In genomic region chr11:58134869-58135268, GRCm38 (mm10) we compare ENCODE assay signal across 37 mouse cellular contexts. TPM values are rescaled to one million over a fixed set of nuclear protein-coding genes. Genes with fewer than 3 reads are reported as not detected.
DNase-seq lines count a peak whose midpoint lies in the region; ATAC-seq lines count a peak whose summit lies in the region.
"Had no signal": no experiment of that assay in that cellular context is flagged by ENCODE, and none has a peak within 500 bp of the region (broad histone marks: within the 10 kb centered on the region; RNA-seq: fewer than 3 reads in every experiment).

No protein-coding gene starts in this region.

- no peaks in the 10 kb centered on the region for H3K4me1 ChIP-seq in forebrain, embryonic 10.5 days
- H3K4me1 ChIP-seq in forebrain, embryonic 11.5 days (replicated peaks; ENCODE audit: control insufficient read depth, insufficient read depth, low read length), result no peaks in the 10 kb centered on the region
- H3K4me1 ChIP-seq: embryonic facial prominence, embryonic 13.5 days; forebrain, embryonic 13.5 days; lung, embryonic 15.5 days; midbrain, embryonic 12.5 days; neural tube, embryonic 13.5 days had no signal

- no peak overlapping the region for H3K27ac ChIP-seq in forebrain, embryonic 10.5 days
- no peak overlapping the region for H3K27ac ChIP-seq in forebrain, embryonic 11.5 days (ENCODE audit: low read depth, low read length)
- H3K27ac ChIP-seq: embryonic facial prominence, embryonic 13.5 days; forebrain, embryonic 13.5 days; hindbrain, embryonic 14.5 days; layer of hippocampus, adult 2 months; limb, embryonic 13.5 days; lung, embryonic 15.5 days; midbrain, embryonic 12.5 days; neural tube, embryonic 13.5 days had no signal

- H3K9me3 ChIP-seq in forebrain, embryonic 10.5 days, result no peaks in the 10 kb centered on the region
- no peaks in the 10 kb centered on the region for H3K9me3 ChIP-seq in forebrain, embryonic 11.5 days (ENCODE audit: control insufficient read depth, low read length)
- H3K9me3 ChIP-seq: embryonic facial prominence, embryonic 13.5 days; forebrain, embryonic 13.5 days; limb, embryonic 13.5 days; lung, embryonic 15.5 days; megakaryocyte, embryonic 14.5 days; midbrain, embryonic 12.5 days; neural tube, embryonic 13.5 days had no signal

- H3K9ac ChIP-seq in forebrain, embryonic 11.5 days (ENCODE audit: low read length), result no peak overlapping the region
- H3K9ac ChIP-seq: embryonic facial prominence, embryonic 13.5 days; forebrain, embryonic 13.5 days; hindbrain, embryonic 14.5 days; limb, embryonic 13.5 days; lung, embryonic 15.5 days; midbrain, embryonic 12.5 days; neural tube, embryonic 13.5 days had no signal

- H3K36me3 ChIP-seq in forebrain, embryonic 10.5 days (replicated peaks), result peaks cover 100% of the 10 kb centered on the region
- H3K36me3 ChIP-seq in forebrain, embryonic 11.5 days (ENCODE audit: control insufficient read depth, insufficient read depth, low read length), result peaks cover 2% of the 10 kb centered on the region; the same call in 1 of the 2 replicates

- H3K4me3 ChIP-seq in forebrain, embryonic 10.5 days, result no peak overlapping the region
- H3K4me3 ChIP-seq in forebrain, embryonic 11.5 days (ENCODE audit: low read depth, low read length), result no peak overlapping the region
- H3K4me3 ChIP-seq: embryonic facial prominence, embryonic 13.5 days; erythroblast, embryonic 14.5 days; forebrain, embryonic 13.5 days; layer of hippocampus, adult 2 months; limb, embryonic 13.5 days; lung, embryonic 15.5 days; megakaryocyte, embryonic 14.5 days; midbrain, embryonic 12.5 days; myocyte; neural tube, embryonic 13.5 days had no signal

- DNase-seq in CD4-positive helper T cell, adult 2 months (ENCODE audit: low read depth, low spot score), result peak; percentile 44
- peak; percentile 7 for DNase-seq in T-cell, adult 2 months (ENCODE audit: low spot score)
- peak; percentile 43 for DNase-seq in thymus, postnatal 25 days
- no peak for DNase-seq in forebrain, embryonic 10.5 days (ENCODE audit: extremely low spot score, low spot score)
- DNase-seq in forebrain, embryonic 11.5 days (ENCODE audit: low spot score), result no peak
- DNase-seq: adrenal gland, postnatal 10 days; cerebellum, adult 11 months; cerebellum, adult 9-10 months; cerebellum, postnatal 36 days; gastrocnemius, postnatal 14 days; heart, adult 11 months; heart, postnatal 4 days; kidney, adult 11 months; kidney, postnatal 36 days had no signal

- H3K27me3 ChIP-seq in forebrain, embryonic 10.5 days (ENCODE audit: poor library complexity, severe bottlenecking), result no peaks in the 10 kb centered on the region
- no peaks in the 10 kb centered on the region for H3K27me3 ChIP-seq in forebrain, embryonic 11.5 days (ENCODE audit: control insufficient read depth, insufficient read depth, low read length)
- H3K27me3 ChIP-seq: embryonic facial prominence, embryonic 13.5 days; forebrain, embryonic 13.5 days; limb, embryonic 13.5 days; lung, embryonic 15.5 days; megakaryocyte, embryonic 14.5 days; midbrain, embryonic 12.5 days; neural tube, embryonic 13.5 days had no signal

- 0 out of 2 replicates have a peak, but pooled peaks have one; percentile 29 for ATAC-seq in megakaryocyte progenitor cell, adult 5-6 weeks (replicated peaks; ENCODE audit: poor library complexity)
- ATAC-seq in erythroblast, adult 5-6 weeks (replicated peaks; ENCODE audit: low FRiP score, poor library complexity, severe bottlenecking), result no peak
- no peak for ATAC-seq in forebrain, embryonic 11.5 days (replicated peaks; ENCODE audit: low FRiP score)
- ATAC-seq: forebrain, embryonic 13.5 days had no signal

- no peak overlapping the region for H3K4me2 ChIP-seq in forebrain, embryonic 11.5 days (ENCODE audit: low read depth, low read length, severe bottlenecking)
- H3K4me2 ChIP-seq: embryonic facial prominence, embryonic 13.5 days; forebrain, embryonic 13.5 days; heart, embryonic 11.5 days; hindbrain, embryonic 14.5 days; limb, embryonic 13.5 days; liver, embryonic 11.5 days; lung, embryonic 15.5 days; midbrain, embryonic 12.5 days; neural tube, embryonic 13.5 days had no signal

RNA-seq across cellular contexts. Expression of gene Cnot8, which starts 30.9 kb away (rescaled TPM):
- total RNA-seq in megakaryocyte progenitor cell, adult 5-6 weeks (2015), result 68.2 and 73.9 TPM in 2 replicates
- 113 and 114 TPM in 2 replicates for total RNA-seq in megakaryocyte progenitor cell, adult 5-6 weeks (2017)
- polyA plus RNA-seq in forebrain, embryonic 10.5 days (2016; fragmentation: Nextera tagmentation; extraction: Ambion mirVana), result 90.9 and 96.1 TPM in 2 replicates
- total RNA-seq in erythroblast, adult 5-6 weeks (2015; ENCODE audit: low replicate concordance), result 17.8 and 22.3 TPM in 2 replicates
- total RNA-seq in erythroblast, adult 5-6 weeks (2017; ENCODE audit: low replicate concordance), result 24.5 and 26.5 TPM in 2 replicates
- polyA plus RNA-seq in forebrain, embryonic 11.5 days (2014; fragmentation: Nextera tagmentation; extraction: Ambion mirVana), result 95.8 and 103 TPM in 2 replicates

RNA-seq across cellular contexts. Expression of gene Gemin5, which starts 33.5 kb away (rescaled TPM):
- total RNA-seq in megakaryocyte progenitor cell, adult 5-6 weeks (2015), result 18.8 and 19.4 TPM in 2 replicates
- 27.5 and 30.8 TPM in 2 replicates for total RNA-seq in megakaryocyte progenitor cell, adult 5-6 weeks (2017)
- polyA plus RNA-seq in forebrain, embryonic 10.5 days (2016; fragmentation: Nextera tagmentation; extraction: Ambion mirVana), result 38.6 and 39.5 TPM in 2 replicates
- total RNA-seq in erythroblast, adult 5-6 weeks (2015; ENCODE audit: low replicate concordance), result 2.9 and 3.1 TPM in 2 replicates
- total RNA-seq in erythroblast, adult 5-6 weeks (2017; ENCODE audit: low replicate concordance), result 2.0 and 3.6 TPM in 2 replicates
- polyA plus RNA-seq in forebrain, embryonic 11.5 days (2014; fragmentation: Nextera tagmentation; extraction: Ambion mirVana), result 27.4 and 27.7 TPM in 2 replicates

RNA-seq across cellular contexts. Expression of gene Mrpl22, which starts 36.6 kb away (rescaled TPM):
- 76.5 and 83.3 TPM in 2 replicates for total RNA-seq in megakaryocyte progenitor cell, adult 5-6 weeks (2015)
- 52.2 and 52.3 TPM in 2 replicates for total RNA-seq in megakaryocyte progenitor cell, adult 5-6 weeks (2017)
- 141 and 146 TPM in 2 replicates for polyA plus RNA-seq in forebrain, embryonic 10.5 days (2016; fragmentation: Nextera tagmentation; extraction: Ambion mirVana)
- 24.0 and 27.7 TPM in 2 replicates for total RNA-seq in erythroblast, adult 5-6 weeks (2015; ENCODE audit: low replicate concordance)
- total RNA-seq in erythroblast, adult 5-6 weeks (2017; ENCODE audit: low replicate concordance), result 7.5 and 16.2 TPM in 2 replicates
- 119 TPM in 2 replicates for polyA plus RNA-seq in forebrain, embryonic 11.5 days (2014; fragmentation: Nextera tagmentation; extraction: Ambion mirVana)

RNA-seq across cellular contexts. Expression of gene Gm12248, which starts 41.9 kb away (rescaled TPM):
- total RNA-seq in megakaryocyte progenitor cell, adult 5-6 weeks (2015), result not detected in 2 replicates
- not detected in 2 replicates for total RNA-seq in megakaryocyte progenitor cell, adult 5-6 weeks (2017)
- polyA plus RNA-seq in forebrain, embryonic 10.5 days (2016; fragmentation: Nextera tagmentation; extraction: Ambion mirVana), result not detected in 2 replicates
- not detected in 2 replicates for total RNA-seq in erythroblast, adult 5-6 weeks (2015; ENCODE audit: low replicate concordance)
- not detected in 2 replicates for total RNA-seq in erythroblast, adult 5-6 weeks (2017; ENCODE audit: low replicate concordance)
- not detected in 2 replicates for polyA plus RNA-seq in forebrain, embryonic 11.5 days (2014; fragmentation: Nextera tagmentation; extraction: Ambion mirVana)
- total RNA-seq: adrenal gland, postnatal 10 days; gastrocnemius, postnatal 14 days; heart, postnatal 4 days; layer of hippocampus, adult 2 months; layer of hippocampus, postnatal 14 days; left cerebral cortex, adult 8-10 months; left cerebral cortex, postnatal 36 days; midbrain, postnatal 0 days had no signal
- polyA plus RNA-seq: embryonic facial prominence, embryonic 13.5 days; erythroblast, embryonic 14.5 days; heart, embryonic 11.5 days; heart, embryonic 16.5 days; hindbrain, embryonic 14.5 days; kidney, embryonic 16.5 days; limb, embryonic 13.5 days; liver, embryonic 11.5 days; liver, embryonic 16.5 days; lung, embryonic 15.5 days; midbrain, embryonic 12.5 days; midbrain, postnatal 0 days; neural tube, embryonic 13.5 days; urinary bladder, adult 2 months had no signal

Comparison
In these comparisons a context has a peak if more than half of its experiments do, and no peak if none do; other contexts are left out.
1. DNase-seq: peak in CD4-positive helper T cell, adult 2 months (single experiment), T-cell, adult 2 months (single experiment) and thymus, postnatal 25 days (single experiment); none in forebrain, embryonic 10.5 days (single experiment) and forebrain, embryonic 11.5 days (single experiment).
2. RNA of gene Gemin5, which starts 33.5 kb away (total RNA-seq): 18.8 to 30.8 TPM in megakaryocyte progenitor cell, adult 5-6 weeks; 2.0 to 3.6 TPM in erythroblast, adult 5-6 weeks; every median in the first group is over 4 times any median in the second.